Mouse (Mus musculus): Measurements from ENCODE around the gene Inhbc. TPM values are rescaled to one million over a fixed set of nuclear protein-coding genes. Genes with fewer than 3 reads are reported as not detected.

The Inhbc gene
- polyA plus RNA-seq, 1 experiment: not detected

- TF ChIP-seq POLR2A (IDR thresholded peaks at IDR 0.05; ENCODE audit: low read depth, low read length): no peak
- no peak for TF ChIP-seq CTCF (IDR thresholded peaks at IDR 0.05; ENCODE audit: extremely low read depth, insufficient read depth, insufficient read length, insufficient replicate concordance)
- WGBS: 86% methylated on average over 9 of the region's 9 CpGs
- no peaks in the 10 kb centered on the region for H3K27me3 ChIP-seq (ENCODE audit: control insufficient read depth, insufficient read depth, low read length)
- DNase-seq (ENCODE audit: low read depth in 1 of 2, low spot score in 2 of 2): no peak
- no peak overlapping the region for H3K27ac ChIP-seq (ENCODE audit: insufficient read depth, low read length)
- H3K4me1 ChIP-seq (ENCODE audit: control insufficient read depth, insufficient read depth, insufficient read length): no peaks in the 10 kb centered on the region; the same call in 1 of the 2 replicates
- no peak overlapping the region for H3K4me3 ChIP-seq (ENCODE audit: extremely low read depth, insufficient read depth, insufficient read length)
- no peaks in the 10 kb centered on the region for H3K36me3 ChIP-seq (ENCODE audit: control insufficient read depth, insufficient read depth, low read length)
Observed at GRCm38 (mm10) chr10:127352187-127352586, 18.0 kb downstream of the Inhbc start.

GRCm38 (mm10) chr10:127351719-127352118, 18.5 kb downstream of the Inhbc start:
- DNase-seq (ENCODE audit: low read depth in 1 of 2, low spot score in 2 of 2): no peak
- 88% methylated on average over 8 of the region's 8 CpGs for WGBS
- no peaks in the 10 kb centered on the region for H3K27me3 ChIP-seq (ENCODE audit: control insufficient read depth, insufficient read depth, low read length)

GRCm38 (mm10) chr10:127351285-127351595, 19.0 kb downstream of the Inhbc start:
- no peak overlapping the region for H3K4me3 ChIP-seq (ENCODE audit: extremely low read depth, insufficient read depth, insufficient read length)
- no peaks in the 10 kb centered on the region; the same call in 1 of the 2 replicates for H3K4me1 ChIP-seq (ENCODE audit: control insufficient read depth, insufficient read depth, insufficient read length)
- H3K27ac ChIP-seq (ENCODE audit: insufficient read depth, low read length): no peak overlapping the region
- TF ChIP-seq CTCF (IDR thresholded peaks at IDR 0.05; ENCODE audit: extremely low read depth, insufficient read depth, insufficient read length, insufficient replicate concordance) (no peak), POLR2A (IDR thresholded peaks at IDR 0.05; ENCODE audit: low read depth, low read length) (no peak)
- H3K27me3 ChIP-seq (ENCODE audit: control insufficient read depth, insufficient read depth, low read length): no peaks in the 10 kb centered on the region
- no peak for DNase-seq (ENCODE audit: low read depth in 1 of 2, low spot score in 2 of 2)
- 91% methylated on average over 8 of the region's 8 CpGs for WGBS
- H3K36me3 ChIP-seq (ENCODE audit: control insufficient read depth, insufficient read depth, low read length): no peaks in the 10 kb centered on the region

More at GRCm38 (mm10) chr10:127351719-127352118, 18.5 kb downstream of the Inhbc start:
- no peaks in the 10 kb centered on the region; the same call in 1 of the 2 replicates for H3K4me1 ChIP-seq (ENCODE audit: control insufficient read depth, insufficient read depth, insufficient read length)
- TF ChIP-seq POLR2A (IDR thresholded peaks at IDR 0.05; ENCODE audit: low read depth, low read length) (no peak), CTCF (IDR thresholded peaks at IDR 0.05; ENCODE audit: extremely low read depth, insufficient read depth, insufficient read length, insufficient replicate concordance) (no peak)
- H3K36me3 ChIP-seq (ENCODE audit: control insufficient read depth, insufficient read depth, low read length): no peaks in the 10 kb centered on the region
- no peak overlapping the region for H3K4me3 ChIP-seq (ENCODE audit: extremely low read depth, insufficient read depth, insufficient read length)
- H3K27ac ChIP-seq (ENCODE audit: insufficient read depth, low read length): no peak overlapping the region

GRCm38 (mm10) chr10:127350594-127351284, 19.5 kb downstream of the Inhbc start:
- H3K4me3 ChIP-seq (ENCODE audit: extremely low read depth, insufficient read depth, insufficient read length): no peak overlapping the region; the same call in 1 of the 2 replicates

GRCm38 (mm10) chr10:127349810-127350209, 20.4 kb downstream of the Inhbc start:
- H3K36me3 ChIP-seq (ENCODE audit: control insufficient read depth, insufficient read depth, low read length): no peaks in the 10 kb centered on the region
- no peak for DNase-seq (ENCODE audit: low read depth in 1 of 2, low spot score in 2 of 2)
- no peaks in the 10 kb centered on the region for H3K27me3 ChIP-seq (ENCODE audit: control insufficient read depth, insufficient read depth, low read length)
- no peak overlapping the region for H3K4me3 ChIP-seq (ENCODE audit: extremely low read depth, insufficient read depth, insufficient read length)
- no peak overlapping the region for H3K27ac ChIP-seq (ENCODE audit: insufficient read depth, low read length)
- WGBS: 81% methylated on average over 8 of the region's 8 CpGs
- H3K4me1 ChIP-seq (ENCODE audit: control insufficient read depth, insufficient read depth, insufficient read length): no peaks in the 10 kb centered on the region; the same call in 1 of the 2 replicates
- TF ChIP-seq CTCF (IDR thresholded peaks at IDR 0.05; ENCODE audit: extremely low read depth, insufficient read depth, insufficient read length, insufficient replicate concordance) (no peak), POLR2A (IDR thresholded peaks at IDR 0.05; ENCODE audit: low read depth, low read length) (no peak)

More at GRCm38 (mm10) chr10:127350594-127351284, 19.5 kb downstream of the Inhbc start:
- H3K36me3 ChIP-seq (ENCODE audit: control insufficient read depth, insufficient read depth, low read length): no peaks in the 10 kb centered on the region
- WGBS: 14% methylated on average over 24 of the region's 24 CpGs
- DNase-seq (ENCODE audit: low read depth in 1 of 2, low spot score in 2 of 2): peak; percentile 23 to 64
- H3K4me1 ChIP-seq (ENCODE audit: control insufficient read depth, insufficient read depth, insufficient read length): no peaks in the 10 kb centered on the region; the same call in 1 of the 2 replicates
- H3K27me3 ChIP-seq (ENCODE audit: control insufficient read depth, insufficient read depth, low read length): no peaks in the 10 kb centered on the region
- H3K27ac ChIP-seq (ENCODE audit: insufficient read depth, low read length): no peak overlapping the region
- TF ChIP-seq POLR2A (IDR thresholded peaks at IDR 0.05; ENCODE audit: low read depth, low read length): no peak
- peak; percentile 87 for TF ChIP-seq CTCF (IDR thresholded peaks at IDR 0.05; ENCODE audit: extremely low read depth, insufficient read depth, insufficient read length, insufficient replicate concordance)

- TF ChIP-seq POLR2A (IDR thresholded peaks at IDR 0.05; ENCODE audit: low read depth, low read length) (no peak), CTCF (IDR thresholded peaks at IDR 0.05; ENCODE audit: extremely low read depth, insufficient read depth, insufficient read length, insufficient replicate concordance) (no peak)
- DNase-seq (ENCODE audit: low read depth in 1 of 2, low spot score in 2 of 2): no peak
- Histone ChIP-seq H3K36me3 (ENCODE audit: control insufficient read depth, insufficient read depth, low read length) (no peaks in the 10 kb centered on the region), H3K4me3 (ENCODE audit: extremely low read depth, insufficient read depth, insufficient read length) (no peak overlapping the region), H3K4me1 (ENCODE audit: control insufficient read depth, insufficient read depth, insufficient read length) (no peaks in the 10 kb centered on the region; the same call in 1 of the 2 replicates), H3K27ac (ENCODE audit: insufficient read depth, low read length) (no peak overlapping the region), H3K27me3 (ENCODE audit: control insufficient read depth, insufficient read depth, low read length) (no peaks in the 10 kb centered on the region)
- WGBS: 80% methylated on average over 4 of the region's 4 CpGs
Observed at GRCm38 (mm10) chr10:127348957-127349356, 21.3 kb downstream of the Inhbc start.

GRCm38 (mm10) chr10:127346173-127346572, 24.1 kb downstream of the Inhbc start:
- no peaks in the 10 kb centered on the region; the same call in 1 of the 2 replicates for H3K4me1 ChIP-seq (ENCODE audit: control insufficient read depth, insufficient read depth, insufficient read length)
- no peak overlapping the region for H3K4me3 ChIP-seq (ENCODE audit: extremely low read depth, insufficient read depth, insufficient read length)
- no peak for TF ChIP-seq CTCF (IDR thresholded peaks at IDR 0.05; ENCODE audit: extremely low read depth, insufficient read depth, insufficient read length, insufficient replicate concordance)
- TF ChIP-seq POLR2A (IDR thresholded peaks at IDR 0.05; ENCODE audit: low read depth, low read length): no peak
- H3K36me3 ChIP-seq (ENCODE audit: control insufficient read depth, insufficient read depth, low read length): no peaks in the 10 kb centered on the region
- H3K27me3 ChIP-seq (ENCODE audit: control insufficient read depth, insufficient read depth, low read length): peaks cover 6% of the 10 kb centered on the region; the same call in 1 of the 2 replicates
- DNase-seq (ENCODE audit: low read depth in 1 of 2, low spot score in 2 of 2): no peak
- H3K27ac ChIP-seq (ENCODE audit: insufficient read depth, low read length): no peak overlapping the region
- WGBS: 83% methylated on average over 3 of the region's 3 CpGs
